Mouse (Mus musculus): ENCODE measurements at regions not wholly inside any gene's neighbourhood (a gene's known extent, or its start where the extent isn't known, plus 50 kb on each side); places are given as distances from the start of the nearest gene placed in this dataset.

- TF ChIP-seq CTCF (IDR thresholded peaks at IDR 0.05; ENCODE audit: control insufficient read depth, insufficient read depth, insufficient replicate concordance, low read depth, low read length): no peak
- TF ChIP-seq POLR2A (IDR thresholded peaks at IDR 0.05; ENCODE audit: control insufficient read depth, low read depth, low read length): no peak
These were observed 216.7 kb upstream of the 4930535I16Rik start for GRCm38 (mm10) chr4:124134341-124135164.

Measured in testis, adult 2 months (tissue).